In the genomic region with DNA sequence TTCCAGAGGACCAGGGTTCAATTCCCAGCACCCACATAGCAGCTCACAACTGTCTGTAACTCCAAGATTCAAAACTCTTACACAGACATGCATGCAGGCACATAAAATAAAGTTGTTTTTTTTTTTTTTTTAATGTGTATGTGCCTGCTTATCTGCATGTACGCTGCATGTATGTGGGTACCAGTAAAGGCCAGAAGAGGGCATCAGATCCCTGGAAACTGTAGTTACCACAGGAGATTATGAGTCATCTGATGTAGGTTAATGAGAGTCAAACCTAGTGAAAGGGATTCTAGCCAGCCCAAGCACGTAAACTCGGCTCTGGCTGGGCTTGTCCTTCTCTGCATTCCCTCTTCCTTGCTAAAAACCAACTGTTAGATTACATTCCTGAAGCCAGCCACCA, we compare ENCODE assay signal across 11 mouse cellular contexts. TPM values are rescaled to one million over a fixed set of nuclear protein-coding genes. Genes with fewer than 3 reads are reported as not detected.
DNase-seq lines count a peak whose midpoint lies in the region; ATAC-seq and TF ChIP-seq lines count a peak whose summit lies in the region.
"Had no signal": no experiment of that assay in that cellular context is flagged by ENCODE, and none has a peak within 500 bp of the region (broad histone marks: within the 10 kb centered on the region; RNA-seq: fewer than 3 reads in every experiment).

No protein-coding gene starts in this region.

- no peak overlapping the region for H3K4me2 ChIP-seq in intestine, postnatal 0 days (replicated peaks; ENCODE audit: low read depth)
- H3K4me2 ChIP-seq in intestine, embryonic 15.5 days (replicated peaks) = no peak overlapping the region
- H3K4me2 ChIP-seq: heart, embryonic 15.5 days; midbrain, embryonic 12.5 days had no signal

- ATAC-seq in intestine, postnatal 0 days = no peak
- no peak for ATAC-seq in intestine, embryonic 15.5 days
- ATAC-seq in Patski = peak; percentile 21

- no peaks in the 10 kb centered on the region for H3K79me3 ChIP-seq in C2C12 (ENCODE audit: low read depth)

- no peak overlapping the region for H3K27ac ChIP-seq in intestine, postnatal 0 days (ENCODE audit: low read depth, low read length)
- no peak overlapping the region for H3K27ac ChIP-seq in intestine, embryonic 15.5 days
- H3K27ac ChIP-seq: embryonic facial prominence, embryonic 10.5 days; heart, embryonic 15.5 days; midbrain, embryonic 12.5 days had no signal

- POLR2A ChIA-PET in Patski (lab: Charles Lee) = interaction anchor here (0.6 kb wide), 1 partner anchor 79 kb away, joined by 3 read pairs; no protein-coding TSS in a partner anchor

- no peak overlapping the region for H3K4me3 ChIP-seq in intestine, postnatal 0 days (ENCODE audit: low read depth, low read length)
- no peak overlapping the region for H3K4me3 ChIP-seq in intestine, embryonic 15.5 days (replicated peaks)
- no peak overlapping the region for H3K4me3 ChIP-seq in C2C12 (ENCODE audit: insufficient read depth, poor library complexity, severe bottlenecking)
- H3K4me3 ChIP-seq: embryonic facial prominence, embryonic 10.5 days; heart, embryonic 15.5 days; midbrain, embryonic 12.5 days had no signal

- H3ac ChIP-seq in C2C12 (ENCODE audit: control insufficient read depth, insufficient read length, low read depth) = no peak overlapping the region

- no peaks in the 10 kb centered on the region for H3K79me2 ChIP-seq in C2C12 (ENCODE audit: control insufficient read depth, insufficient read depth)

- no peaks in the 10 kb centered on the region for H3K36me3 ChIP-seq in intestine, postnatal 0 days (ENCODE audit: control insufficient read depth, insufficient read depth)
- no peaks in the 10 kb centered on the region for H3K36me3 ChIP-seq in intestine, embryonic 15.5 days
- no peaks in the 10 kb centered on the region for H3K36me3 ChIP-seq in C2C12 (ENCODE audit: control insufficient read depth, insufficient read depth)
- H3K36me3 ChIP-seq: embryonic facial prominence, embryonic 10.5 days; heart, embryonic 15.5 days; midbrain, embryonic 12.5 days had no signal

- 61% methylated on average over 3 of the region's 3 CpGs for WGBS in intestine, postnatal 0 days
- 72% methylated on average over 3 of the region's 3 CpGs for WGBS in intestine, embryonic 15.5 days

- no peaks in the 10 kb centered on the region for H3K4me1 ChIP-seq in intestine, postnatal 0 days (replicated peaks; ENCODE audit: control insufficient read depth, insufficient read depth, low read length)
- no peaks in the 10 kb centered on the region for H3K4me1 ChIP-seq in intestine, embryonic 15.5 days (replicated peaks)
- H3K4me1 ChIP-seq: embryonic facial prominence, embryonic 10.5 days; heart, embryonic 15.5 days; midbrain, embryonic 12.5 days had no signal

- peak; percentile 19 for DNase-seq in Patski (ENCODE audit: low read depth, low spot score)
- DNase-seq in kidney, postnatal 25 days = peak; percentile 56 to 59
- DNase-seq in left cerebral cortex, adult 18-20 months (ENCODE audit: low spot score in 2 of 2) = no peak
- no peak for DNase-seq in thymus, postnatal 25 days

- TF ChIP-seq CTCF in intestine, postnatal 0 days (IDR thresholded peaks at IDR 0.05; ENCODE audit: low read depth) = peak; percentile 44
- TF ChIP-seq CTCF in C2C12 (IDR thresholded peaks at IDR 0.05; ENCODE audit: control insufficient read depth, insufficient read depth, insufficient read length) (no peak), Patski (IDR thresholded peaks at IDR 0.05) (peak; percentile 69)

- in situ Hi-C loops in Patski (cut with MboI; ENCODE audit: low pct_unique_long_range_greater_than_20kb) = no loop called here

- H3K27me3 ChIP-seq in intestine, postnatal 0 days (replicated peaks; ENCODE audit: control insufficient read depth, insufficient read depth, low read length) = no peaks in the 10 kb centered on the region
- H3K27me3 ChIP-seq in intestine, embryonic 15.5 days (replicated peaks) = no peaks in the 10 kb centered on the region
- H3K27me3 ChIP-seq in C2C12 (ENCODE audit: control insufficient read depth, insufficient read depth, insufficient read length) (no peaks in the 10 kb centered on the region), Patski (peaks cover 30% of the 10 kb centered on the region)
- H3K27me3 ChIP-seq: heart, embryonic 15.5 days; midbrain, embryonic 12.5 days had no signal

- no peaks in the 10 kb centered on the region for H3K9me3 ChIP-seq in intestine, postnatal 0 days (ENCODE audit: control insufficient read depth)
- H3K9me3 ChIP-seq in intestine, embryonic 15.5 days = no peaks in the 10 kb centered on the region
- H3K9me3 ChIP-seq: embryonic facial prominence, embryonic 10.5 days; heart, embryonic 15.5 days; midbrain, embryonic 12.5 days had no signal

- H3K9ac ChIP-seq in intestine, postnatal 0 days (ENCODE audit: low read depth, low read length) = no peak overlapping the region
- H3K9ac ChIP-seq in intestine, embryonic 15.5 days = no peak overlapping the region
- H3K9ac ChIP-seq: heart, embryonic 15.5 days; midbrain, embryonic 12.5 days had no signal

- CTCF ChIA-PET in Patski (lab: Charles Lee) = interaction anchor here (0.9 to 2.2 kb wide), 4 partner anchors 20 to 71 kb away, joined by 3 to 11 read pairs (median 6); a partner anchor contains a TSS

TF ChIP-seq in C2C12, 6 proteins besides CTCF, POLR2A, EP300 and RAD21:
- TF ChIP-seq MYOD1 (IDR thresholded peaks at IDR 0.05; ENCODE audit: control insufficient read depth, insufficient read length, low read depth) (no peak), FOSL1 (IDR thresholded peaks at IDR 0.05; ENCODE audit: insufficient read depth, low read length, poor library complexity, severe bottlenecking) (peak; percentile 46), USF1 (IDR thresholded peaks at IDR 0.05; ENCODE audit: low read depth) (no peak), MAX (IDR thresholded peaks at IDR 0.05) (no peak), CEBPB (IDR thresholded peaks at IDR 0.05; ENCODE audit: low read depth) (no peak), MYOG (IDR thresholded peaks at IDR 0.05; ENCODE audit: control insufficient read depth, extremely low read depth, insufficient read length) (no peak)
TF ChIP-seq in C2C12: peak in this region for 1.

RNA-seq across cellular contexts. Expression of a gene that starts 4.9 kb away (rescaled TPM):
- 0.78 and 1.1 TPM in 2 replicates for polyA plus RNA-seq in intestine, postnatal 0 days (2015; fragmentation: Nextera tagmentation; extraction: Ambion mirVana)
- polyA plus RNA-seq in intestine, embryonic 15.5 days (2015; fragmentation: Nextera tagmentation; extraction: Ambion mirVana) = 0.98 and 1.2 TPM in 2 replicates
- polyA plus RNA-seq in C2C12 (2012; fragmentation: generic; extraction: Trizol) (0.20 TPM), Patski (2021) (not detected)
- 1 to 10 TPM; 2.6 to 4.0 TPM for total RNA-seq in left cerebral cortex, adult 18-20 months (2021)
- polyA plus RNA-seq: neural tube, embryonic 14.5 days had no signal

RNA-seq across cellular contexts. Expression of a gene that starts 20.9 kb away (rescaled TPM):
- polyA plus RNA-seq in intestine, postnatal 0 days (2015; fragmentation: Nextera tagmentation; extraction: Ambion mirVana) = 0.50 and 0.81 TPM in 2 replicates
- 0.72 and 0.80 TPM in 2 replicates for polyA plus RNA-seq in intestine, embryonic 15.5 days (2015; fragmentation: Nextera tagmentation; extraction: Ambion mirVana)
- polyA plus RNA-seq in C2C12 (2012; fragmentation: generic; extraction: Trizol) = 1.8 TPM
- not detected for polyA plus RNA-seq in Patski (2021)
- total RNA-seq in left cerebral cortex, adult 18-20 months (2021) = 1 to 10 TPM; 1.0 TPM

RNA-seq across cellular contexts. Expression of a gene that starts 58.6 kb away (rescaled TPM):
- 0.10 and 0.18 TPM in 2 replicates for polyA plus RNA-seq in intestine, postnatal 0 days (2015; fragmentation: Nextera tagmentation; extraction: Ambion mirVana)
- polyA plus RNA-seq in intestine, embryonic 15.5 days (2015; fragmentation: Nextera tagmentation; extraction: Ambion mirVana) = 0.21 and 0.43 TPM in 2 replicates
- polyA plus RNA-seq in C2C12 (2012; fragmentation: generic; extraction: Trizol) (1.3 TPM), Patski (2021) (not detected)
- total RNA-seq in left cerebral cortex, adult 18-20 months (2021) = not detected
- polyA plus RNA-seq: embryonic facial prominence, embryonic 10.5 days; heart, embryonic 15.5 days; midbrain, embryonic 12.5 days; neural tube, embryonic 14.5 days had no signal

Comparison
In these comparisons a context has a peak if more than half of its experiments do, and no peak if none do; other contexts are left out.
1. DNase-seq: peak in Patski (single experiment) and kidney, postnatal 25 days (2 of 2); none in left cerebral cortex, adult 18-20 months (0 of 2) and thymus, postnatal 25 days (single experiment).